Mouse (Mus musculus) CH12.LX (cell line): ENCODE data around the gene Egfl8.

ENCODE experiments used
- BHLHE40 ChIP-seq: IDR thresholded peaks from 2 replicates; pipeline ENCODE4 v1.6.1; 2011; ENCODE audit warnings: mild to moderate bottlenecking, low read depth, low read length, improper control_type of control experiment
- CTCF ChIP-seq, 2 experiments: IDR thresholded peaks in 1 of 2; conservative IDR thresholded peaks in 1 of 2; 2 replicates each; pipeline ENCODE4 v1.5.1; 2011 to 2012; ENCODE audit warnings: low read depth in 2 of 2, low read length in 2 of 2, improper control_type of control experiment in 1 of 2, inconsistent platforms in 1 of 2, mild to moderate bottlenecking in 1 of 2, moderate library complexity in 1 of 2
- E2F4 ChIP-seq: IDR thresholded peaks from 2 replicates; pipeline ENCODE4 v1.6.1; 2011; ENCODE audit warnings: low read depth, low read length, improper control_type of control experiment; ENCODE audit not compliant: insufficient replicate concordance
- EP300 ChIP-seq: IDR thresholded peaks from 2 replicates; pipeline ENCODE4 v1.6.1; 2011; ENCODE audit warnings: low read length, improper control_type of control experiment
- MAX ChIP-seq: IDR thresholded peaks from 2 replicates; pipeline ENCODE4 v1.6.1; 2011; ENCODE audit warnings: low read length, improper control_type of control experiment
- MXI1 ChIP-seq: IDR thresholded peaks from 2 replicates; pipeline ENCODE4 v1.6.1; 2011; ENCODE audit warnings: mild to moderate bottlenecking, low read depth, low read length, improper control_type of control experiment
- POLR2A ChIP-seq: IDR thresholded peaks from 2 replicates; pipeline ENCODE4 v1.6.1; 2011; ENCODE audit warnings: low read depth, mild to moderate bottlenecking, improper control_type of control experiment, low read length
- TCF12 ChIP-seq: IDR thresholded peaks from 2 replicates; pipeline ENCODE4 v1.6.1; 2014; ENCODE audit warnings: low read depth, mild to moderate bottlenecking, inconsistent platforms, low read length, improper control_type of control experiment

- no peak for TF ChIP-seq E2F4
- TF ChIP-seq POLR2A = no peak
- TF ChIP-seq CTCF (conservative IDR thresholded peaks at IDR 0.05 in 1 of 2, IDR thresholded peaks at IDR 0.05 in 1 of 2; ENCODE audit: low read depth in 2 of 2, low read length in 2 of 2) = no peak
- no peak for TF ChIP-seq BHLHE40
- TF ChIP-seq EP300 = no peak
- no peak for TF ChIP-seq MXI1
- TF ChIP-seq TCF12 = no peak
- no peak for TF ChIP-seq MAX
Observed at GRCm38 (mm10) chr17:34607997-34608396, 7.8 kb downstream of the Egfl8 start.
